Mouse (Mus musculus) gastrocnemius, postnatal 25 days (tissue): ENCODE measurements around the gene Psmd13. TPM values are rescaled to one million over a fixed set of nuclear protein-coding genes. Genes with fewer than 3 reads are reported as not detected.

Experiments
- DNase-seq: peaks from one replicate; pipeline ENCODE4 v3.0.0; 2022
- total RNA-seq, 2 experiments: library from RNA; stranded (reverse); gene quantifications; 1 replicate in 1 of 2; 2 replicates in 1 of 2; pipeline ENCODE4 v1.2.3; 2021

Gene Psmd13
- total RNA-seq, 2 experiments from 2014 or later, result 79.5 to 88.7 TPM

- DNase-seq, result no peak
These were observed 61.0 kb downstream of the Psmd13 start for GRCm38 (mm10) chr7:140942811-140943210.

- DNase-seq, result no peak
These were observed 61.6 kb downstream of the Psmd13 start for GRCm38 (mm10) chr7:140943356-140943755.

- DNase-seq, result no peak
These were observed 62.5 kb downstream of the Psmd13 start for GRCm38 (mm10) chr7:140944236-140944635.

GRCm38 (mm10) chr7:140945247-140945646 is 63.5 kb downstream of the Psmd13 start:
- DNase-seq, result no peak

- no peak for DNase-seq
These were observed 64.5 kb downstream of the Psmd13 start for GRCm38 (mm10) chr7:140946311-140946710.

GRCm38 (mm10) chr7:140946980-140947379 is 65.2 kb downstream of the Psmd13 start:
- no peak for DNase-seq

- DNase-seq, result no peak
These were observed 66.4 kb downstream of the Psmd13 start for GRCm38 (mm10) chr7:140948161-140948560.

Other genes with a start within 250 kb of the Psmd13 start
- gene Olfr53, start 235.5 kb upstream of the Psmd13 start, total RNA-seq, result not detected
- not detected for gene Olfr539, start 222.0 kb upstream of the Psmd13 start, total RNA-seq
- not detected for gene Olfr45, start 200.0 kb upstream of the Psmd13 start, total RNA-seq
- not detected for gene Olfr541, start 184.7 kb upstream of the Psmd13 start, total RNA-seq
- 10 to 100 TPM in 1 of 2 experiments, under 1 TPM in 1; 0.92 to 35.9 TPM for gene Cyp2e1, start 118.2 kb upstream of the Psmd13 start, total RNA-seq
- gene Syce1, start 94.1 kb upstream of the Psmd13 start, total RNA-seq, result not detected
- gene Zfp941, start 59.8 kb upstream of the Psmd13 start, total RNA-seq, result not detected
- not detected for gene Urah, start 47.0 kb upstream of the Psmd13 start, total RNA-seq
- gene Scgb1c1, start 36.4 kb upstream of the Psmd13 start, total RNA-seq, result not detected
- not detected for gene Odf3, start 34.2 kb upstream of the Psmd13 start, total RNA-seq
- not detected for gene Gm45785, start 25.6 kb upstream of the Psmd13 start, total RNA-seq
- 10 to 100 TPM; 13.5 to 14.0 TPM for gene Ric8a, start 25.0 kb upstream of the Psmd13 start, total RNA-seq
- 10 to 100 TPM in 1 of 2 experiments, 1 to 10 TPM in 1; 7.7 to 10.6 TPM for gene Bet1l, start 24.4 kb upstream of the Psmd13 start, total RNA-seq
- gene Sirt3, start 341 bp downstream of the Psmd13 start, total RNA-seq, result 10 to 100 TPM; 25.4 to 26.6 TPM
- 1,000 to 10,000 TPM; 1,696 to 1,975 TPM for gene Cox8b, start 18.5 kb downstream of the Psmd13 start, total RNA-seq
- not detected for gene Nlrp6, start 38.9 kb downstream of the Psmd13 start, total RNA-seq
- 1 to 10 TPM; 4.3 to 4.6 TPM for gene Pgghg, start 59.4 kb downstream of the Psmd13 start, total RNA-seq
- gene Ifitm5, start 68.3 kb downstream of the Psmd13 start, total RNA-seq, result under 1 TPM in 1 of 2 experiments, not detected in 1; 0.64 TPM
- gene Gm45717, start 74.0 kb downstream of the Psmd13 start, total RNA-seq, result not detected
- gene Ifitm2, start 74.0 kb downstream of the Psmd13 start, total RNA-seq, result 10 to 100 TPM; 54.0 to 75.5 TPM
- gene Ifitm1, start 85.3 kb downstream of the Psmd13 start, total RNA-seq, result under 1 TPM; 0.43 to 0.54 TPM
- 10 to 100 TPM; 34.4 to 52.1 TPM for gene Ifitm3, start 128.8 kb downstream of the Psmd13 start, total RNA-seq
- not detected for gene Ifitm6, start 136.0 kb downstream of the Psmd13 start, total RNA-seq
- gene Gm17387, start 147.2 kb downstream of the Psmd13 start, total RNA-seq, result not detected
- not detected for gene B4galnt4, start 179.1 kb downstream of the Psmd13 start, total RNA-seq
- under 1 TPM in 1 of 2 experiments, not detected in 1; 0.29 TPM for gene Pkp3, start 196.2 kb downstream of the Psmd13 start, total RNA-seq
- gene Sigirr, start 218.6 kb downstream of the Psmd13 start, total RNA-seq, result 1 to 10 TPM; 1.4 to 2.4 TPM
- not detected for gene Ano9, start 235.8 kb downstream of the Psmd13 start, total RNA-seq
- gene Ptdss2, start 240.4 kb downstream of the Psmd13 start, total RNA-seq, result 10 to 100 TPM; 18.7 to 25.6 TPM